Comparison of ENCODE assay signal across 14 mouse cellular contexts in the genomic region with DNA sequence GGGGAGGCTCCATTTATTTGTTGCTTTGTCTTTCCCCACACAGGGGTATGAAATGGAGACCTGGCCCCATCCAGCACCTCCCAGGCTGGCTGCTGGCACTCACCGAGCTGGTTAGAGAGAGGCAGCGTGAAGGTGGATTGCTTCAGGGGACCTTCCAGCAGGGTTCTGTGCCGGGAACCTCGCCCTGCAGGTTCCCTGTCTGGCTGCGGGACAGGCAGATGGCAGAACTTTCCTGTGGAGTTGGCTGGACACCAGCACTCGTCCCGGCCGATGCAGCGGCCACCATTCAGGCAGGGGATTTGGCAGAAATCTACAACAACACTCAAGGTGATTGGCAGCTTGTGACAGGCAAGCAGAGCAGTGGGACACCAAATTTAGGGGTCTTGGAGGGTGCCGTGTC. TPM values are rescaled to one million over a fixed set of nuclear protein-coding genes. Genes with fewer than 3 reads are reported as not detected.
DNase-seq lines count a peak whose midpoint lies in the region; ATAC-seq lines count a peak whose summit lies in the region.
"Had no signal": no experiment of that assay in that cellular context is flagged by ENCODE, and none has a peak within 500 bp of the region (broad histone marks: within the 10 kb centered on the region; RNA-seq: fewer than 3 reads in every experiment).

No protein-coding gene starts in this region.

- peak; percentile 39; the same call in 1 of the 2 replicates for ATAC-seq in cerebellum, adult (ENCODE audit: insufficient number of reproducible peaks, low FRiP score, low TSS enrichment)
- ATAC-seq in inflammation-experienced regulatory T-cells, adult 6 months = no peak
- ATAC-seq: forebrain, embryonic 13.5 days; forebrain, postnatal 0 days; intestine, embryonic 16.5 days had no signal

- DNase-seq in cerebellum, adult 11-12 months = peak; percentile 85
- DNase-seq in cerebellum, adult 9-10 months = peak; percentile 82
- DNase-seq in cerebellum, postnatal 25 days = peak; percentile 83 to 84
- DNase-seq in adrenal gland, postnatal 25 days = no peak
- no peak for DNase-seq in heart, postnatal 36 days
- DNase-seq: adrenal gland, postnatal 10 days; forebrain, postnatal 0 days; gastrocnemius, postnatal 14 days; kidney, adult 8-10 months had no signal

- intact Hi-C loops in heart, postnatal 36 days (cut with DNase I) = no loop called here

RNA-seq across cellular contexts. Expression of a gene that starts 46.4 kb away (rescaled TPM):
- 3.9 and 4.8 TPM in 2 replicates for total RNA-seq in adrenal gland, postnatal 25 days (2021)
- total RNA-seq in heart, postnatal 36 days (2021) = 1 to 10 TPM; 1.4 to 1.9 TPM
- polyA plus RNA-seq in inflammation-experienced regulatory T-cells, adult 6 months (2017; shearing (Covaris generic)) = not detected
- total RNA-seq: hematopoietic stem cell, adult 5-6 weeks had no signal
- polyA plus RNA-seq: forebrain, embryonic 13.5 days had no signal

RNA-seq across cellular contexts. Expression of a gene that starts 56.9 kb away (rescaled TPM):
- 67.6 and 83.1 TPM in 2 replicates for total RNA-seq in adrenal gland, postnatal 25 days (2021)
- total RNA-seq in heart, postnatal 36 days (2021) = 10 to 100 TPM; 78.2 to 81.0 TPM
- polyA plus RNA-seq in inflammation-experienced regulatory T-cells, adult 6 months (2017; shearing (Covaris generic)) = 100 to 1,000 TPM; 101 to 138 (median 130) TPM

RNA-seq across cellular contexts. Expression of a gene that starts 57.0 kb away (rescaled TPM):
- total RNA-seq in adrenal gland, postnatal 25 days (2021) = 68.1 and 74.3 TPM in 2 replicates
- 10 to 100 TPM; 29.9 to 30.0 TPM for total RNA-seq in heart, postnatal 36 days (2021)
- polyA plus RNA-seq in inflammation-experienced regulatory T-cells, adult 6 months (2017; shearing (Covaris generic)) = 100 to 1,000 TPM; 121 to 184 (median 148) TPM

Comparison
In these comparisons a context has a peak if more than half of its experiments do, and no peak if none do; other contexts are left out.
1. DNase-seq: peak in cerebellum, adult 11-12 months (single experiment), cerebellum, adult 9-10 months (single experiment) and cerebellum, postnatal 25 days (2 of 2); none in adrenal gland, postnatal 25 days (single experiment) and heart, postnatal 36 days (0 of 2).